Mouse (Mus musculus): ENCODE measurements at regions not wholly inside any gene's neighbourhood (a gene's known extent, or its start where the extent isn't known, plus 50 kb on each side); places are given as distances from the start of the nearest gene placed in this dataset.

- no peak for TF ChIP-seq MAX (IDR thresholded peaks at IDR 0.05; ENCODE audit: low read depth)
- no peak for TF ChIP-seq POLR2A (IDR thresholded peaks at IDR 0.05; ENCODE audit: insufficient read length, low read depth)
- no peak for TF ChIP-seq MYOG (IDR thresholded peaks at IDR 0.05; ENCODE audit: control insufficient read depth in 1 of 3, insufficient read depth in 1 of 3, insufficient read length in 2 of 3, low read depth in 2 of 3)
- TF ChIP-seq TCF12 (IDR thresholded peaks at IDR 0.05; ENCODE audit: insufficient read depth, poor library complexity, severe bottlenecking): no peak
- no peak for TF ChIP-seq USF1 (IDR thresholded peaks at IDR 0.05; ENCODE audit: low read depth)
- no peak for TF ChIP-seq POLR2AphosphoS2 (IDR thresholded peaks at IDR 0.05; ENCODE audit: insufficient read length, low read depth)
- TF ChIP-seq REST (IDR thresholded peaks at IDR 0.05; ENCODE audit: insufficient read depth, insufficient read length): no peak
- TF ChIP-seq CEBPB (IDR thresholded peaks at IDR 0.05; ENCODE audit: insufficient read depth, poor library complexity, severe bottlenecking): no peak
- TF ChIP-seq E2F4 (IDR thresholded peaks at IDR 0.05; ENCODE audit: insufficient read depth): no peak
- no peak for TF ChIP-seq TCF3 (IDR thresholded peaks at IDR 0.05; ENCODE audit: insufficient read length, low read depth)
Observed at GRCm38 (mm10) chr9:94074904-94075303, 463.0 kb downstream of the 1190002N15Rik start.
